Mouse (Mus musculus) kidney, embryonic 15.5 days (tissue): ENCODE measurements around the gene Fes. TPM values are rescaled to one million over a fixed set of nuclear protein-coding genes. Genes with fewer than 3 reads are reported as not detected.

Experiments
- ATAC-seq: fragments of 200-750 bp; cut with Nextera tagmentation; replicated peaks from 2 replicates; pipeline ENCODE4 v1.8.0; 2017; ENCODE audit warnings: moderate TSS enrichment; ENCODE audit not compliant: low FRiP score
- H3K27ac ChIP-seq: fragments of 300-500 bp; sonication (generic); 2 replicates; pipeline ENCODE4 v1.5.1; 2015; ENCODE audit warnings: mild to moderate bottlenecking, inconsistent platforms
- H3K27me3 ChIP-seq: fragments of 300-500 bp; sonication (generic); 2 replicates; pipeline ENCODE4 v1.6.1; 2015; ENCODE audit warnings: inconsistent platforms
- H3K36me3 ChIP-seq: fragments of 300-500 bp; sonication (generic); 2 replicates; pipeline ENCODE4 v1.6.1; 2015; ENCODE audit warnings: inconsistent platforms
- H3K4me1 ChIP-seq: fragments of 300-500 bp; sonication (generic); 2 replicates; pipeline ENCODE4 v1.6.1; 2015; ENCODE audit warnings: inconsistent platforms
- H3K4me2 ChIP-seq: fragments of 300-500 bp; sonication (generic); 2 replicates; pipeline ENCODE4 v1.6.1; 2015; ENCODE audit warnings: moderate library complexity, mild to moderate bottlenecking, inconsistent platforms
- H3K4me3 ChIP-seq: fragments of 300-500 bp; sonication (generic); replicated peaks from 2 replicates; pipeline ENCODE4 v1.5.1; 2015; ENCODE audit warnings: mild to moderate bottlenecking, inconsistent platforms
- H3K9ac ChIP-seq: fragments of 300-500 bp; sonication (generic); 2 replicates; pipeline ENCODE4 v1.6.1; 2015; ENCODE audit warnings: mild to moderate bottlenecking, inconsistent platforms
- H3K9me3 ChIP-seq: fragments of 300-500 bp; sonication (generic); replicated peaks from 2 replicates; pipeline ENCODE4 v1.6.1; 2016; ENCODE audit warnings: inconsistent platforms
- WGBS: fragments of 180-500 bp; shearing (Covaris S2); methylation state at CpG from one replicate; pipeline ENCODE4 v1.1.7; 2015; ENCODE audit warnings: mixed read lengths; 5-methylcytosine and 5-hydroxymethylcytosine counted together
- polyA plus RNA-seq: library from polyadenylated mRNA; unstranded; fragments of >200 nt; fragmentation: Nextera tagmentation; extraction: Ambion mirVana; gene quantifications from 2 replicates; pipeline ENCODE4 v1.2.1, GENCODE M21; 2015

The Fes gene
- polyA plus RNA-seq, 1 experiment from 2014 or later, result 18.5 TPM

DNA sequence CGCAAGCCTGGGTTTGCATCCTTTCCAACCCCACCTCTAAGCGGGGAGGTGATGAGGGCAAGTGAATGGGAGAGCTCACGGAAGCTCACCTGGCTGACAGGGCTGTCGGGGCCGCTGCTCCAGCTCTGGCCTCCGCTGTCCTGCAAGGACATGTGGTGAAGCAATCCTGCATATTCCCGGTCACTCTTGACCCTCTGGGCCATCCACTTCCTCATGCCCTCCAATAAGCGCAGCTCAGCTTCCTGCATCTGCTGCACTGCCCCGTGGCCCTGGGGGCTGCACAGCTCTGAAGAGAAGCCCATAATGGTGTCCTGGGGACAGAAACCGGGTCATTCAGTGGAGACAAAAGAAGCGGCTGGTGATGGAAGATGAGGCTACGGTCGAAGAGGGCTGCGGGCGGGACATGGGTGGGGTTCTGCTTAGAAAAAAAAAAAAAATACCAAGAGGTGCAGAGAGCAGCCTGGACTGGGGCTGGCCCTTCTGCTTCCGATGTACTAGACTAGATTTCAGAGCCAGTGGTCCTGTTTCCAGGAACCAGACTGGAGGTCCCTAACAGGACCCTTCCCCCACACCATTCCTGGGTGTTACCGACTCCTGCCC lies 613 bp downstream of the Fes start:
- peak overlapping the region; percentile 42 for H3K4me3 ChIP-seq
- peak overlapping the region; percentile 64 for H3K4me2 ChIP-seq
- H3K36me3 ChIP-seq, result peaks cover 27% of the 10 kb centered on the region
- peaks cover 36% of the 10 kb centered on the region for H3K4me1 ChIP-seq
- WGBS, result 31% methylated on average over 17 of the region's 17 CpGs
- no peak for ATAC-seq
- peak overlapping the region; percentile 44 for H3K9ac ChIP-seq
- H3K9me3 ChIP-seq, result no peaks in the 10 kb centered on the region
- peak overlapping the region; percentile 85 for H3K27ac ChIP-seq
- H3K27me3 ChIP-seq, result no peaks in the 10 kb centered on the region

DNA sequence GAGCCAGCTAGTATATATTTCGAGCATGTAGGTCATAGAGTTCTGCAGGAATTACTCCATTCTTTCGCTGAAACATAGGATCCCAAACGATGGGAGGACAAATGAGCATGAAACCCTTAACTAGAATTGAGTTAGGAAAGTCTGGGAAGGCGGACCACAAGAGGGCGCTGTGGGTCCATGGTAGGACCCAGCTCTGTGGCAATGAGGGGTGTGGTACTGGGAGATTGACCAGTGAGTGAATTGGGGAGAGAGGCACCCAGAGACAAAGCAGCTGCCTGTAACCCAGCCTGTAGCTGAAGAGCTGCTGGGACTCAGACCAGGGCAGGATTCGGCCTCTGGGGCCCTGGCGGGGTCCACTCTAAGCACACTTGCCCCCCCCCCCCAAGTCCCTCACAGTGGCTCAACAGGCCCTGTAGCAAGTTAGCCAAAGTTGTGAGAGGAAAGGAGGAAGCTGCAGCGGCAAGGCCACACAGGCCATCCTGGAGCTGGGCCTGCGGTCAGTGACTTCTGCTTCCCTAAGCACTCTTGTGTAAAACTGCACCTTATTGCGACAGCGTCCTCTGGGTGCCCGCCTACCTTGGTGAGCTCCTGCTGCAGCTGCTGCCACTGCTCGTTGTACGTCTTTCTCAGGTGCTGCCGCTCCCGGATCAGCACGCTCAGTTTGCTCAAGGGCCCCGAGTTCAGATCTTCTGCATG lies 1.4 kb downstream of the Fes start:
- H3K9ac ChIP-seq, result peak overlapping the region; percentile 44
- H3K4me3 ChIP-seq, result peak overlapping the region; percentile 42
- H3K4me2 ChIP-seq, result peak overlapping the region; percentile 64
- peak; percentile 66 for ATAC-seq
- H3K9me3 ChIP-seq, result no peaks in the 10 kb centered on the region
- H3K27ac ChIP-seq, result peak overlapping the region; percentile 85
- H3K4me1 ChIP-seq, result peaks cover 37% of the 10 kb centered on the region
- H3K27me3 ChIP-seq, result no peaks in the 10 kb centered on the region
- H3K36me3 ChIP-seq, result peaks cover 24% of the 10 kb centered on the region
- WGBS, result 36% methylated on average over 18 of the region's 18 CpGs

DNA sequence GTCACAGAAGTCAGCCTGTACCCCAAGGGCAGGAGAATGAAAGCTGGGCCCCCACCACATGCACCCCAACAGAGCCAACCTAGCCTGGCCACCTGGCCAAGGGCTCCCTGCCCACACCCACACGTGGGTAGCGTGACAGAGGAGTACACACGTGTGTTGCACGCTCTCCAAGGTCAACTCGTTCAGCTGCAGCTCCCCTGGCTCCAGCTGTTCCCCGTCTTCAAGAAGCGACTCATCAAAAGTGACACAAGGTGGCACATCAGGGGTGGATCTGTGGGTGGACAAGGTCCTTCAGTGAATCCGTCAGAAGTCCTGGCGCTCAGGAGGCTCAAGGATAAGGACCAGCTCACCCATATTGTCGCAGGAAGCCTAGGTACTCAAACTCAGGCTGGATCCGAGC lies 4.8 kb downstream of the Fes start:
- peaks cover 26% of the 10 kb centered on the region for H3K4me1 ChIP-seq
- no peak overlapping the region for H3K4me2 ChIP-seq
- H3K9me3 ChIP-seq, result no peaks in the 10 kb centered on the region
- 58% methylated on average over 11 of the region's 11 CpGs for WGBS
- no peaks in the 10 kb centered on the region for H3K27me3 ChIP-seq
- H3K9ac ChIP-seq, result no peak overlapping the region
- H3K27ac ChIP-seq, result no peak overlapping the region
- peaks cover 24% of the 10 kb centered on the region for H3K36me3 ChIP-seq
- H3K4me3 ChIP-seq, result no peak overlapping the region
- ATAC-seq, result no peak

DNA sequence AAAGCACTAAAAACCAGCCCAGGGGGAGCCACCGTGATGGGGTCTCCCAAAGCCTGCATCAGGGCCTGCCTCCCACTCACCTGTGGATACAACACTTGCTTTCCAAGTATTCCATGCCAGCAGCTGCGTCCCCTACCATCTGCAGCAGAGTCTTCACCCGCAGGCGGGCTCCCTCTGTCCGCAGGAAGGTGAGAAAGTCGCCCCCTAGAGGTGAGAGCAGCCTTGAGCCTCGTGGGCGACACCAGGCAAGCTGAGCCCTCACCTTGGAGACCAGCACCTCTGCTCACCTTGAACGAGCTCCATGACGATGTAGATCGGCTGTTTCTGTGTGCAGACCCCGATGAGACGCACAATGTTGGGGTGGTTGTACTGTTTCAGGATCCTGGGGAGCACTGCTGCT lies 8.2 kb downstream of the Fes start:
- peaks cover 24% of the 10 kb centered on the region for H3K36me3 ChIP-seq
- no peak for ATAC-seq
- WGBS, result 62% methylated on average over 13 of the region's 13 CpGs

DNA sequence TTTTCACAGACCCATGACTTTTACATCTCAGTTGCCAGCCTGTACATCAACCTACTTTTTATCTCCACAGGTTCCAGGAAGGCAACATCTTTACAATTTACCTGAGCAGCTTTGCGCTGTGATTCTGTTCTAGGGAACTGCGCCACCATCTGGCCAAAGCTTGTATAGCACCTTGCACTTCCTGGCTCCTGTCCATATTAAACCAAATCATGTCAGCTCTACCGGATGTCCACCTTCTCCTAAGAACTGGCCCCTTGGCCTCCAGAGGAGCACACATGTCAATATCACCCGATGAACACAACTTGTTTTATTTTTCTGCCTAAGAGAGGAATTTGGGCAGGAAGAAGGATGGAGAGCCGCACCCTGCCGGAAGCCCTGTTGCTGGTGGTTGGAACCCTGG lies 10.3 kb downstream of the Fes start:
- no peaks in the 10 kb centered on the region for H3K27me3 ChIP-seq
- H3K4me1 ChIP-seq, result peaks cover 12% of the 10 kb centered on the region
- WGBS, result 25% methylated on average over 6 of the region's 6 CpGs
- no peak overlapping the region for H3K4me3 ChIP-seq
- H3K9me3 ChIP-seq, result no peaks in the 10 kb centered on the region
- H3K4me2 ChIP-seq, result no peak overlapping the region
- ATAC-seq, result no peak
- H3K27ac ChIP-seq, result no peak overlapping the region
- H3K36me3 ChIP-seq, result peaks cover 24% of the 10 kb centered on the region
- no peak overlapping the region for H3K9ac ChIP-seq

More for the DNA sequence above, 8.2 kb downstream of the Fes start:
- no peak overlapping the region for H3K9ac ChIP-seq
- H3K9me3 ChIP-seq, result no peaks in the 10 kb centered on the region
- no peak overlapping the region for H3K4me3 ChIP-seq
- peaks cover 17% of the 10 kb centered on the region for H3K4me1 ChIP-seq
- H3K27me3 ChIP-seq, result no peaks in the 10 kb centered on the region
- H3K27ac ChIP-seq, result no peak overlapping the region
- no peak overlapping the region for H3K4me2 ChIP-seq

DNA sequence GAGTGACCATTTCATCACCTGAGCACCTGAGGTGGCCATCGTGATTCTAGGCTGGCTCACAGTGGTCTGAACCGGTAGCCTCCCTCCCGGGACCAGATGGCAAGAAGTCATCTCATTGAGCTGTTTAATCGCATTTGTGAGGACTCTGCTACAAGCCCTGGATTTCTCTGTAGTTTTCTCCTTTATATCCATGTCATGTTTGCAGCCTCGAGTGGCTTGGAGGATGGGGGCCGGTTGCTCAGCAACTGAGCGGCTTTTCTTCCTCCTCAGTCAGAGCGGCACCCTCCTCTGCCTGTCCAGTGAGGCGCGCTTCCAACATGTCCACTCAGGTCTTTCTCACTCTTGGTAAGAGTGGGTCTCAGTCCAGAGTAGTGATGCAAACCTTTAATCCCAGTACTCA lies 11.6 kb downstream of the Fes start:
- Histone ChIP-seq H3K4me1 (peaks cover 11% of the 10 kb centered on the region), H3K27ac (no peak overlapping the region), H3K9me3 (no peaks in the 10 kb centered on the region), H3K4me2 (no peak overlapping the region), H3K9ac (no peak overlapping the region), H3K4me3 (no peak overlapping the region), H3K27me3 (no peaks in the 10 kb centered on the region), H3K36me3 (peaks cover 15% of the 10 kb centered on the region)
- no peak for ATAC-seq
- 75% methylated on average over 10 of the region's 10 CpGs for WGBS

DNA sequence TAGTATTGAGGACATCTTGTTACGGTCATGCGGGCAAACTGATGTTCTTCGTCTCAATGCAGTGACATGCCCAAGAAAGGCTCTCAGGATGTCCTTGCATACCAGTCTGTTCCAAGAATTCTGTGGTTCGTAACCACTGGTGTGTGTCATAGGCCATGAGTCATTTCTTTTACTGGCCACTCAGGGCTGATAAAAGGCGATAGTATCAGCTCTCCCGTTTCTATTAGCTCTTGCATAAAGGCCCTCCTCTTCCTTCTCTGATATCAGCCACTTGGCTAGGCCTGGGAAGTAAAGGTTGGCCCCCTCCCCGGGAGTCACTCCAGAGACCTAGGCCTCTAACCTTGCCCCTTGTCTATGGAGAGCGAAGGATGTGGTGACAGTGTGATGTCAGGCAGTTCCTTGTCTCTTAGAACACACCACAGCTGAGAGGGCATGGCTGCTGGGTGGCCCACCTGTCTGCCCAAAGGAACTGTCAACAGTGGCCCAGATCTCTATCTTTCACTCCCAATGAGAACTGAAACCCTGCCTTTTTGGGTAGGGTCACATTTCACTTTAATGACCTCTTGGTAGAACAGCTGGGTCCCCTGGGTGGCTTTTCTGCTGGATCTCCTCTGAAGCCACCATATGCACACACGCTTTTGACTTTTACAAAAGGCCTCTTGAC lies 12.2 kb downstream of the Fes start:
- WGBS, result 64% methylated on average over 9 of the region's 9 CpGs
- no peak for ATAC-seq
- Histone ChIP-seq H3K4me1 (peaks cover 11% of the 10 kb centered on the region), H3K9ac (no peak overlapping the region), H3K27ac (no peak overlapping the region), H3K4me3 (no peak overlapping the region), H3K36me3 (peaks cover 14% of the 10 kb centered on the region), H3K9me3 (no peaks in the 10 kb centered on the region), H3K27me3 (no peaks in the 10 kb centered on the region), H3K4me2 (no peak overlapping the region)

DNA sequence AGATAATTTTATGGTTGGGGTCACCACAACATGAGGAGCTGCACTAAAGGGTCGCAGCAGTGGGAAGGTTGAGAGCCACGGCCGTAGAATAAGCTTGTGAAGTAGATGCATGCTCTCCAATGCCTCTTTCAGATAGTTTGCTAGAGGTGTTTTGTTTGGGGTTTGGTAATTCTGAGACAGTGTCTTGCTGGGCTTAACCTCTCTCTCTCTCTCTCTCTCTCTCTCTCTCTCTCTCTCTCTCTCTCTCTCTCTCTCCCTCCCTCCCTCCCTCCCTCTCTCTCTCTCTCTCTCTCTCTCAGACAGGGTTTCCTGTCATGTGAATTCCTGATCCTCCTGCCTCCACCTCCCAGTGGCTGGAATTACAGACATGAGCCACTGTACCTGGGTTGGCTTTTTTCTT lies 13.0 kb downstream of the Fes start:
- no peaks in the 10 kb centered on the region for H3K9me3 ChIP-seq
- 0 out of 2 replicates have a peak, but pooled peaks cover 6% of the 10 kb centered on the region for H3K36me3 ChIP-seq
- 83% methylated on average over 3 of the region's 3 CpGs for WGBS
- no peaks in the 10 kb centered on the region for H3K27me3 ChIP-seq
- no peak overlapping the region for H3K4me3 ChIP-seq
- no peak overlapping the region for H3K9ac ChIP-seq
- H3K27ac ChIP-seq, result no peak overlapping the region
- ATAC-seq, result no peak
- H3K4me1 ChIP-seq, result peaks cover 17% of the 10 kb centered on the region
- no peak overlapping the region for H3K4me2 ChIP-seq

DNA sequence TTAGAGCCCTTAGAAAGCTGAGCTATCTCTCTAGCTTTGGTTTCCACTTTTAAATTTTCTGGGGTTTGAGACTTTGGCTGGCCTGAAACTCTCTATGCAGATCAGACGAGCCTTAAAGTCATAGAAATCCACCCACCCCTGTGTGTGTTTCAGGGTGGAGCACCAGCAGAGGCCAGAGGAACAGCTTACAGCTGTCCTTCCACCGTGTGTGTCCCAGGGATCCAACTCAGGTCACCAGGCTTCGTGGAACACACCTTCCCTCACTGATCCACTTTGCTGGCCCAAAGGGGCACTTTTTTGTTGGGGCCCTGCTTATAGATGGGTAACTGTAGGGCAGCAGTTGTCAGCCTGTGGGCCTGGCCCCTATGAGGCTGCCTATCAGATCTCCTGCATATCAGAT lies 13.5 kb downstream of the Fes start:
- Histone ChIP-seq H3K4me3 (no peak overlapping the region), H3K9me3 (no peaks in the 10 kb centered on the region), H3K4me2 (no peak overlapping the region), H3K9ac (no peak overlapping the region), H3K27ac (no peak overlapping the region), H3K36me3 (0 out of 2 replicates have a peak, but pooled peaks cover 5% of the 10 kb centered on the region), H3K27me3 (no peaks in the 10 kb centered on the region), H3K4me1 (peaks cover 22% of the 10 kb centered on the region)
- ATAC-seq, result no peak
- WGBS, result 56% methylated on average over 3 of the region's 3 CpGs

DNA sequence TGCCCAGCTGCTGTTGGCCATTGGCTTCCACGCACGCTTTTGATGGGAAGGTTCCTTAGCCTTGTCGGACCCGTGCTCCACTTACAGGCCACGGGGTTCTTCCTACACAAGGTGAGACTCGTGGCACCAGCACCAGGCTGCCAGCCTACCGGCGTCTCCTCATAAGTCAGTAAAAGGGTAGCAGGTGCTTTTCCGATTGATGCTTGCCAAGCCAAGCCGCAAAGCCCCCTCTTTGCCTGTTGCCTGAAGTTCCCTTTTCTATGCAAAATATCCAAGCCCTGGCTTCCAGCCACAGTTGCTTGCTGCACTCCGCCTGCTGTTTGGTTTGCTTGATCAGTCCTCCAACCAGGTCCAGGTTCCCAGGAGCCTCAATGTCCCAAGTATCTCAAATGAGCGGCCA lies 13.9 kb downstream of the Fes start:
- H3K4me3 ChIP-seq, result no peak overlapping the region
- ATAC-seq, result no peak
- H3K9ac ChIP-seq, result no peak overlapping the region
- 0 out of 2 replicates have a peak, but pooled peaks cover 4% of the 10 kb centered on the region for H3K36me3 ChIP-seq
- no peaks in the 10 kb centered on the region for H3K9me3 ChIP-seq
- H3K27ac ChIP-seq, result no peak overlapping the region
- peaks cover 26% of the 10 kb centered on the region for H3K4me1 ChIP-seq
- 82% methylated on average over 12 of the region's 12 CpGs for WGBS
- H3K4me2 ChIP-seq, result no peak overlapping the region
- no peaks in the 10 kb centered on the region for H3K27me3 ChIP-seq

DNA sequence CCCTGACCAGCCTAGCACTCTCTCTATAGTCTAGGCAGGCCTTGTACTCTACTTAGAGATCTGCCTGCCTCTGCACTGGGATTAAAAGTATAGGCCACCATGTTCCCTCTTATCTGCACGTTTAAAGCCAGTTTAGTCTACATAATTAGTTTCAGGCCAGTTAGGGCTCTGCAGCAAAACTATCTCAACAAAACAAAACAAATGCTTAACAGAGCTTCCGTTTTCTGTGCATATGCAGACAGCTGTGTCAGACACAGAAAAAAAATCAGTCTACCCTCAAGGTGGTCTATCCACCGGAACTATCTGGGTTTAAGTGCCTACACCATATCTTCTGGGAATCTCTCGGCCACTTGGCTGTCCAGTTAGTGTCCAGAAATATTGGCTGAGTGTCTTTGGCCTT lies 14.4 kb downstream of the Fes start:
- no peak overlapping the region for H3K27ac ChIP-seq
- H3K36me3 ChIP-seq, result peaks cover 4% of the 10 kb centered on the region
- no peak overlapping the region for H3K4me3 ChIP-seq
- H3K9me3 ChIP-seq, result no peaks in the 10 kb centered on the region
- 80% methylated on average over 4 of the region's 4 CpGs for WGBS
- H3K9ac ChIP-seq, result no peak overlapping the region
- no peak for ATAC-seq
- H3K4me1 ChIP-seq, result peaks cover 31% of the 10 kb centered on the region
- no peaks in the 10 kb centered on the region for H3K27me3 ChIP-seq
- H3K4me2 ChIP-seq, result no peak overlapping the region

DNA sequence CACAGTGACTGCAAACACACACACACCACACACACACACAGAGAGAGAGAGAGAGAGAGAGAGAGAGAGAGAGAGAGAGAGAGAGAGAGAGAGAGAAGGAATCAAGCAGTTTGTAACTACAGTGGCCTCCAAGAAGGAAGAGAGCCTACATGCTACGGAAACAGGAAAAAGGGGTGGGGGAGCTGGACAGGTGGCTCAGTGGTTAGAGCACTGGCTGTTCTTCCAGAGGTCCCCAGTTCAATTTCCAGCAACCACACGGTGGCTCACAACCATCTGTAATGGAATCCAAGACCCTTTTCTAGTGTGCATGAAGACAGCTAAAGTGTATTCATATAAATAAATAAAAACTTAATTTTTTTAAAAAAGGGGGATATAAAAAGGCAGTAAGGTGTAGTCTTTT lies 15.1 kb downstream of the Fes start:
- H3K9me3 ChIP-seq, result no peaks in the 10 kb centered on the region
- no peak overlapping the region for H3K9ac ChIP-seq
- 55% methylated on average over 2 of the region's 2 CpGs for WGBS
- H3K4me1 ChIP-seq, result peaks cover 33% of the 10 kb centered on the region
- no peaks in the 10 kb centered on the region for H3K27me3 ChIP-seq
- no peak overlapping the region for H3K4me3 ChIP-seq
- ATAC-seq, result no peak
- peaks cover 11% of the 10 kb centered on the region for H3K36me3 ChIP-seq
- H3K4me2 ChIP-seq, result no peak overlapping the region
- H3K27ac ChIP-seq, result no peak overlapping the region
